Mouse (Mus musculus) spleen, adult 12 weeks (tissue): ENCODE results near the gene 1700019N19Rik.
A peak's percentile ranks its signal among the peaks of the same experiment; 100 is the strongest.

ENCODE experiments used
- DNase-seq: peaks from one replicate; pipeline ENCODE4 v3.0.0; 2022; ENCODE audit warnings: low spot score

The 1700019N19Rik gene

DNA sequence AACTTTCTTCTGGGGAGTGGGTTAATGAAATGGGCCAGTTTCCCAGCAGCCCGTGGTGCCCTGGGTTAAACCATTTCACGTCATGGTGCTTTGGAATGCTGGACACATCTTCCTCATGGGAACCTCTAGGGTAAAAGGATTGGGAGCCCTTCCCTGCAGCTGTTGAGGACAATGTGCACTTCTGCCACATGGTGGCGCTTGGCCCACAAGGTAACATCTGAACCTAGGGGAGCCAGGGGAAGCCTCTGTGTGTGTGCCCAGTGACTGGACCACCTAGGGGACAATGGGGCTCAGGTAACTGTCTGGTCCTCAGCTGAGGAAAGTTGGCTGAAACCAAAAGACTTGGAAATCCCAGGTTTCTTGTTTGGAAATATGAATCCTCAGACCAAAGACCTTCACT is 12.1 kb upstream of the 1700019N19Rik start:
- DNase-seq = peak; percentile 8

- no peak for DNase-seq
Observed at GRCm38 (mm10) chr19:58805191-58805779, 11.0 kb upstream of the 1700019N19Rik start.

- no peak for DNase-seq
Observed at GRCm38 (mm10) chr19:58795114-58795669, 931 bp upstream of the 1700019N19Rik start.

GRCm38 (mm10) chr19:58789194-58789593 is 5.1 kb downstream of the 1700019N19Rik start:
- no peak for DNase-seq

DNA sequence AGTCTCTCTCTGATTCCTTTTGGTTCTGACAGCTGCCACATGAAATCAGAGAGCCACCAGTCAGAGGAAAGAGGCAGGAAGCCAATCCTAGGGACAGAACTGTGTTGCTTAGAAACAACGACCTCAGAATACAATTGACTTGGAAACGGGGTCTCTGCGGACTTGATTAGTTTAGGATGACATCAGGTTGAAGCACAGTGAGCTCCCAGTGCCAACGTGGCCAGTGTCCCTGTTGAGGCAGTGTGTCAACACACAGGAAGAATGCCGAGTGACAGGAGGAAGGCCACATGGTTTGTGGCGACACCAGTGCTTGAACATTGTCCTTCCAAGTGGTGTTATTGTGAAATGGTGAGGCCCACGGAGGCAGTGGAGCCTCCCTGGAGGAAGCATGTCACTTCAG is 10.3 kb downstream of the 1700019N19Rik start:
- no peak for DNase-seq

GRCm38 (mm10) chr19:58781566-58781965 is 12.7 kb downstream of the 1700019N19Rik start:
- DNase-seq = no peak

DNA sequence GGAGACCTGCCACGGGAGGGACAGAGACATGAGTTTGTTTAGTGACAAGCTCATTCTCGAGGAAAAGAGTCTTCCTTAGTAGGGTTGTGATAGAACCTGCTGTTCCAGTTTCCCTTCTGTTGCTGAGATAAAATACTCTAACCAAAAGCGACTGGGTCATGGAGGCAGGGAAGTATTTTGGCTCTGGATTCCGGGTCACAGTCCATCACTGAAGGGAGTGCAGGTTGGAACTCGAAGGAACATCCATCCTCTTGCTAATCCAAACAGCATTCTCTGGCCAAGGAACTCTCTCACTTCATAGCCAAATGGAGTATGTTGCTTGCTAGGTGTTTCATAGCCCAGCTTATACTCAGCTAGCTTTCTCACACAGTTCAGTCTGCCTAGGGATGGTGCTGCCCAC is 17.8 kb downstream of the 1700019N19Rik start:
- no peak for DNase-seq

DNA sequence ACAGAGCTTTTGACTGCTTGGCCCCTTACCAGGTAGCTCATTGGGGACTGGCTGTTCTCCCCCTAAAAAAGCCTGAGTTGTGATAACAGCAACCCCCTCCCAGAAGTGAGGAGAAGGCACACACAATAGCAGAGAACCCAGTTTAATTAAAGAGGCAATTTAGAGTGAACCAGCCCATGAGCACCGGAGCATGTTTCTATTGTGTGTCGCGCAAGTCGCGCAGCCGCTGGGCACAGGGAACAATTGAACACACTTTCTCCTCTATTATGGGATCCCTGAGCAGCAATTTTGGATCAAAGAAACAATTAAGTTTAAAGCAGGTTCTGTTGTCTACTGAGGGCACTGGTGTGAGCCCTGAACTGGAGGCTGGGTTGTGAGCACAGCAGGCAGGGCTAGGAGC is 26.9 kb downstream of the 1700019N19Rik start:
- DNase-seq = no peak

DNA sequence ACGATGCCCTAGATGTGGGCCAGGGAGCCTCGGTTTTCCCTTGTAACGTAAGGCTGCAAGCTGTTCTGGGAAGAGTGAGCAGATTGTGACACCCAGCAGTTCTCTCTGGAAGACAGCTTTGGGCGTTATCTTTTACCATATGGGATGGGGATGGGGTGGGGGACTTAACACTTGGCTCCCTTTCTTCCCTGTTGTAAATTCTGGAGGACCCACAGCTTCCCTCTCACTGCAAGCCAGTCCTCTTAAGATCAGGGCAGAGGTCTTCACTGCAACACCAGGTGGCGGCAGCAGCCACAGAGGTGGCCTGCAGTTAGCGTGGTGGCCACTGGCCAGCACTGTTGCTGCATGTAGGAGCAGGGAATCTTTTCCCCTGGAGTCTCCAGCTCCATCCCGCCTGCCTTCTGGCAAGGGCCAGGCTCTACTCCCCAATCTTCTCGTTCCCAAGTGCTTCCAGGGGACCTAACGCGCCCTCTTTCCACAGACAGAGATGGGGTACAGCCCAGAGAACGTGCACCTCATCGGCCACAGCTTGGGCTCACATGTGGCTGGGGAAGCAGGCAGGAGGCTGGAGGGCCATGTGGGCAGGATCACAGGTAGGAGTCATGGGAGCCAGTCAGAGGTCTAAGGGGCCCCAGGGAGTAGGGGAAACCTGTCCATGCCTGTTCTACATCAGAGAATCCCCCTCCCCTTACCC is 31.3 kb downstream of the 1700019N19Rik start:
- DNase-seq = no peak

- DNase-seq = no peak
Observed at GRCm38 (mm10) chr19:58762316-58762715, 31.9 kb downstream of the 1700019N19Rik start.

GRCm38 (mm10) chr19:58759423-58759822 is 34.8 kb downstream of the 1700019N19Rik start, which contains the start of gene Pnliprp2:
TSS of gene Pnliprp2 (plus strand) at chr19:58759719.
- DNase-seq = no peak

DNA sequence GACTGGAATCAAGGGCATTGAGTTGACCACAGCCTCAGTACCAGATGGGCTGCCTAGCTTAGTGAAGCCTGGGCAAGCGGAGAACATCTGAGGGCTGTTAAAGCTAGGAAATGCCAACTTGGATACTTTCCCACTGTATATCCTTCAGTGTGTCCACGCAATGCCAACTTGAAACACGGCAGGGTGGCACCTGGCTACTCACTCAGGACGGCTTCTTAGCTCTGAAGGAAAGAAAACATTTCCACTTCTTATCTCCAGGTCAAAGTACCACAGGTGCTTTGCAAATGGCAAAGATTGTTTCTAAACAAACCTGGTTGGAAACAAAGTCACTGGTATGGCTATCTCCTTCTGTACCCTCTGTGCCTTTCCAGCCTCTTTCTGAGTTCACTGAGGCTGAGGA is 35.4 kb downstream of the 1700019N19Rik start:
- DNase-seq = no peak

DNA sequence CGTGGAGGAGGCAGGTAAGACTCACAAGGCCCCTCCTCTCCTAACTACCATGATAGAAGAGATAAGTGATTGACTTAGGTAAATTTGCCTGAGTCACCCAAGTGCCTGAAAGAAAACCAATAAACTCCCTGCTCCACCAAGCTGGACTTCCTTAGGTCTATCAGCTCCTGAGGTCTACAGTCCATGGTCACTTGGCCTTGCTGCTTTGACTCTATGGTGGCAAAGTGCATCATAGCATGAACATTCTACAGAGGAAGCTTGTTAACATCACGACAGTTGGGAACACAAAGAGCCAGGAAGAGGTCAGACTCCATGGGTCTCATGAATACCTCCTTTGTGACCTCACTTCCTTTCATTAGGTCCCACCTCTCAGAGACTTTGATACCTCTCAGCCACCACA is 42.8 kb downstream of the 1700019N19Rik start:
- no peak for DNase-seq

DNA sequence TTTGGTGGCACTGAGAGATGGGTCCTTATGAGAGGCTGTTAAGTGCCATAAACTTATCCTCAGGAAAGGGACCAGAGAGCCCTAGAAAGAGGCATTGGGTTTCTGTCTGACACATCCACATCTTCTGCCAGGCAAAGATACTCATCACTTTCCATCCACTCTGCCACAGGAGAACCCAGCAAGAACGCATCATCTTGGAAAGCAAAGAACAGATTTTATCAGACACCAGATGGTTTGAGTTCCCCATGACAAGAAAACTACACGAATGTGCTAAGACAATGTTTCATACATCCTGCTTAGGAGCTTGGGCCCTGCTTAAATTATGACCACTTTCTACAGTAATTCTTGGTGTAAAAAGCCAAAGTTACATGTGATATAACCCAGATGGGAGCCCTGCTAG is 43.4 kb downstream of the 1700019N19Rik start:
- no peak for DNase-seq

DNA sequence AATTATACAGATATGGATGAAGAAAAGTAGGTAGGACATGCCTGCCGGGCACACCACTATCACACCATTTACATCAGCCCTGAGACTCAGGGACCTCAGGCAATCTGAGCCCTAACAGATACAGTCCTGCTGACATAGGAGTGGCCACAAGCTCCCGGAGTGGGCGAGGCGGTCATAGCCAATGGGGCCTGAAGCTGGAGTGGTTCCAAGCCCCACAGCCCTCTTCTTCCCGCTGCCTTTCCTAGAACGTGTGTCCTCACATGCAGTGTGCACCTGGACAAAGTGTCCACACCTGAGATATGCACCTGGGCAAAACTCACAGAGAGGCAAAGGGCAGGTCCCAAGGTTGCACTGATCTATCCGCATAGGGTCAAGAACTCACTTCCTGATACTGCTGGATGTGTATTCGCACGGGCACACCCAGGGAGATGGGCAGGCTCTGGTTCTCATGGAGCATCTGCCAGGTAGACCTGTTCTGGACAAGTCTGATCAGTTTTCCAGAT is 46.7 kb downstream of the 1700019N19Rik start:
- no peak for DNase-seq

DNA sequence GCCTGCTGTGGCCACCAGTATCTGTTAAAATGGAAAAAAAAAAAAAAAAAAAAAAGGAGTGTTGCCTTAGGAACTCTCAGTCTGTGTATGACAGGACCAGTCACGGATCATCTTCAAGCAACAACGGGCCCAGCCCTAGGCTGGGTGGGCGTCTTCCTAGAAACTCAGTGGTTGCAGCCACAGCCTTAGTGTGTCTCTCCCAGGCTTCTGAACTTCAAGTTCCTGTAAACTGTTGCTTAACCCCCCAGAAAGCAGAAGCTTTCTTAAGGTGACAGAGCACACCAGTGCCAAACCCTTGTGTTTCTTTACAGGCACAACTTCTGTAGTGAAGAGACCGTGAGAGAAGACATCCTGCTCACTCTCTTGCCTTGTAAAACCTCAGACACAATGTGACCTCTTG is 50.5 kb downstream of the 1700019N19Rik start:
- no peak for DNase-seq

DNA sequence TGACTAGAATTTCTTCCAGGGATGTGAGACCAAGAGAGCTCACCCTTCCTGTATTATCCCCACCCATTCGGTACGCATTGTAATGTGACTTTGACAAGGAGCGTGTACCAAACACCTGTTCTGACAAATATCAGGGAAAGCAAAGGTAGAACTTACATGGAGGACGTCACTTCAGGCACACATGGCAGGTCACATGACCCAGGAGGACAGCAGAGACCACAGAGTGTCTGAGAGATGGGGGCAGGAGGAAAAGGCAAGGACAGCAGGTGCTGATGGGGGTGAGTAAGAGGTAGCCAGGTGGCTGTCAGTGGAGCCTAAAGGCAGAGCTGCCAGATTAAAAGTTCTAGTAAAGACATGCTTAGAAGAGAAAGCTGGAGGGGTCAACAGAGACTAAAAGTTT is 51.5 kb downstream of the 1700019N19Rik start:
- no peak for DNase-seq

GRCm38 (mm10) chr19:58741036-58741435 is 53.2 kb downstream of the 1700019N19Rik start:
- DNase-seq = no peak

DNA sequence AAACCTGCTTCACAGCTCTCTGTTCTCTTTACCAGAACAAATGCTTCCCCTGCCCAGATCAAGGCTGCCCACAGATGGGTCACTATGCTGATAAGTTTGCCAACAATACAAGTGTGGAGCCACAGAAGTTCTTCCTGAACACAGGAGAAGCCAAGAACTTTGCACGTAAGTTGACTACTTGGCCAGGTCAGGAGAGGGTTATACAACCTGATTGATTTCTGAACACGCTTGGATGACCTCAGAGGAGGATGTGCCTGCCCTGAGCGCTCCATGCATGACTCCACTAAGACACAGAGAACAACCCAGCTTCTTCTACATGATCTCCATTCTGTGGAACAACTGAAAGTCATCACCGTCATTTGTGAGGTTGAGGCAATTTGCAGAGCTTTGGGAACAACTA is 56.1 kb downstream of the 1700019N19Rik start:
- no peak for DNase-seq
